Mouse (Mus musculus): ENCODE measurements around the gene Acsl6.

- no peak for TF ChIP-seq HCFC1 (IDR thresholded peaks at IDR 0.05; ENCODE audit: borderline replicate concordance, insufficient read depth, low read length)
- no peak for TF ChIP-seq CHD2 (IDR thresholded peaks at IDR 0.05; ENCODE audit: low read depth, low read length)
- TF ChIP-seq ZC3H11A (IDR thresholded peaks at IDR 0.05; ENCODE audit: borderline replicate concordance, low read depth, low read length): no peak
- no peak for TF ChIP-seq ZNF384 (IDR thresholded peaks at IDR 0.05; ENCODE audit: low read depth, low read length)
These were observed 18.4 kb downstream of the Acsl6 start for GRCm38 (mm10) chr11:54321802-54322532.

All from ES-E14 (cell line).